Mouse (Mus musculus) forebrain, embryonic 14.5 days (tissue): ENCODE data around the gene Sorl1. TPM values are rescaled to one million over a fixed set of nuclear protein-coding genes. Genes with fewer than 3 reads are reported as not detected.

Source experiments
- ATAC-seq: fragments of 200-750 bp; cut with Nextera tagmentation; 2 replicates; pipeline ENCODE4 v1.8.0; 2017; ENCODE audit warnings: mild to moderate bottlenecking, moderate library complexity
- DNase-seq: peaks from one replicate; pipeline ENCODE4 v3.0.0-alpha.2; 2015; ENCODE audit warnings: low spot score
- H3K27ac ChIP-seq: fragments of 300-500 bp; sonication (generic); 2 replicates; pipeline ENCODE4 v1.5.1; 2014; ENCODE audit warnings: low read depth, mild to moderate bottlenecking, control low read depth, low read length, moderate library complexity
- H3K27me3 ChIP-seq: fragments of 300-500 bp; sonication (generic); replicated peaks from 2 replicates; pipeline ENCODE4 v1.6.1; 2014; ENCODE audit warnings: low read length, control low read depth, mixed read lengths; ENCODE audit not compliant: control insufficient read depth, insufficient read depth
- H3K36me3 ChIP-seq: fragments of 300-500 bp; sonication (generic); 2 replicates; pipeline ENCODE4 v1.6.1; 2014; ENCODE audit warnings: low read length, control low read depth; ENCODE audit not compliant: control insufficient read depth, insufficient read depth
- H3K4me1 ChIP-seq: fragments of 300-500 bp; sonication (generic); 2 replicates; pipeline ENCODE4 v1.6.1; 2014; ENCODE audit warnings: antibody characterized with exemption, low read length, control low read depth; ENCODE audit not compliant: control insufficient read depth, insufficient read depth
- H3K4me2 ChIP-seq: fragments of 300-500 bp; sonication (generic); 2 replicates; pipeline ENCODE4 v1.6.1; 2014; ENCODE audit warnings: mild to moderate bottlenecking, control low read depth, low read length
- H3K4me3 ChIP-seq: fragments of 300-500 bp; sonication (generic); 2 replicates; pipeline ENCODE4 v1.5.1; 2014; ENCODE audit warnings: low read depth, low read length, control low read depth
- H3K9ac ChIP-seq: fragments of 300-500 bp; sonication (generic); 2 replicates; pipeline ENCODE4 v1.6.1; 2014; ENCODE audit warnings: mild to moderate bottlenecking, low read length, control low read depth, moderate library complexity
- H3K9me3 ChIP-seq: fragments of 300-500 bp; sonication (generic); replicated peaks from 2 replicates; pipeline ENCODE4 v1.6.1; 2016; ENCODE audit warnings: low read length, control low read depth, mixed read lengths; ENCODE audit not compliant: control insufficient read depth
- WGBS: fragments of 180-500 bp; shearing (Covaris S2); extraction: QIAGEN DNeasy Blood & Tissue Kit; methylation state at CpG from one replicate; pipeline ENCODE4 v1.1.7; 2014; 5-methylcytosine and 5-hydroxymethylcytosine counted together
- polyA plus RNA-seq: library from polyadenylated mRNA; unstranded; fragments of >200 nt; fragmentation: Nextera tagmentation; extraction: Ambion mirVana; gene quantifications from 2 replicates; pipeline ENCODE4 v1.2.1, GENCODE M21; 2014

The Sorl1 gene
- polyA plus RNA-seq, 1 experiment from 2014 or later: 10.8 TPM

DNA sequence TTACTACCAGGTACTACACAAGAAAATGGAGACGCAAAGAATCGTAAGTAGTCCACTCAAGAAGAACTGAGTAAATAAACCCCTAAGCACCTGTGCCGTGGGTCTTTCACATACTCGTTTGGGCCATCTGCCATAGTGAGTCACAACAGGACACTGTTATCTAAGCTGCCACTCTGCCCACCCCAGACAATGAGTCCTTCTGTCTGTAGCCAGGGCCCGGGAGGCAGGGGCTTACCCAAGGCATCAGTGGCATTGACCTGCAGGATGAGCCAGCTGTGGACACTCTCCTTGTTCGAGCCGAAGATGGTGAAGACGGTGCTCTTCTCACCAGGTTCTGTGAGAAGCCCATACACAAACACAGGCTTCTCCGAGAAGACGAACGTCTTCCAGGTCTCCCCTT is 77.8 kb downstream of the Sorl1 start:
- Histone ChIP-seq H3K27me3 (no peaks in the 10 kb centered on the region), H3K4me3 (no peak overlapping the region), H3K36me3 (peaks cover 22% of the 10 kb centered on the region), H3K9me3 (no peaks in the 10 kb centered on the region), H3K4me2 (no peak overlapping the region), H3K9ac (no peak overlapping the region), H3K27ac (no peak overlapping the region), H3K4me1 (peaks cover 10% of the 10 kb centered on the region)
- WGBS: 87% methylated on average over 11 of the region's 11 CpGs
- DNase-seq (no peak), ATAC-seq (no peak)

- Histone ChIP-seq H3K27me3 (no peaks in the 10 kb centered on the region), H3K9ac (no peak overlapping the region), H3K4me1 (peaks cover 13% of the 10 kb centered on the region), H3K4me3 (no peak overlapping the region), H3K9me3 (no peaks in the 10 kb centered on the region), H3K4me2 (no peak overlapping the region), H3K27ac (no peak overlapping the region), H3K36me3 (peaks cover 27% of the 10 kb centered on the region)
- DNase-seq: no peak
- 89% methylated on average over 8 of the region's 8 CpGs for WGBS
- ATAC-seq: no peak
Observed at GRCm38 (mm10) chr9:42044651-42045050, 79.4 kb downstream of the Sorl1 start.

DNA sequence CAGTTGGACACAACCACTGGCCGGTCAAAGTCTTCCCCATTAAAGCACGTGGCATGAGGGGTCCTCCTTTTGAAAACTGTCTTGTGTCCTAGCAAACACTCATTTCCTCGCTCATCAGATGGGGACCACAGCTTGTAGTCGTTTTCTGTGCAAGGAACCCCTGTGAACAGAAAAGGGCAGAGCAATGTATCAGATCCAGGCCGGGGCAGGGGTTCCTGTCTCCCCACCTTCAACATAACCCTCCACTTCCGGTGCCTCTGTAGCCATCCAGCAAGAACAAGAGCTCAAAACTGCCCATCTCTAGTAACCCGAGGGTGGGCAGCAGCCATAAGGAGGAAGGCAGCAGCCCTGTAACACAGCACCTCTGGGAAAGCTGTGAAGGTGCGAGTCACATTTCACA is 80.2 kb downstream of the Sorl1 start:
- WGBS: 90% methylated on average over 8 of the region's 8 CpGs
- Histone ChIP-seq H3K36me3 (peaks cover 27% of the 10 kb centered on the region), H3K9ac (no peak overlapping the region), H3K9me3 (no peaks in the 10 kb centered on the region), H3K27me3 (no peaks in the 10 kb centered on the region), H3K27ac (no peak overlapping the region), H3K4me3 (no peak overlapping the region), H3K4me1 (peaks cover 16% of the 10 kb centered on the region), H3K4me2 (no peak overlapping the region)
- ATAC-seq (no peak), DNase-seq (no peak)

DNA sequence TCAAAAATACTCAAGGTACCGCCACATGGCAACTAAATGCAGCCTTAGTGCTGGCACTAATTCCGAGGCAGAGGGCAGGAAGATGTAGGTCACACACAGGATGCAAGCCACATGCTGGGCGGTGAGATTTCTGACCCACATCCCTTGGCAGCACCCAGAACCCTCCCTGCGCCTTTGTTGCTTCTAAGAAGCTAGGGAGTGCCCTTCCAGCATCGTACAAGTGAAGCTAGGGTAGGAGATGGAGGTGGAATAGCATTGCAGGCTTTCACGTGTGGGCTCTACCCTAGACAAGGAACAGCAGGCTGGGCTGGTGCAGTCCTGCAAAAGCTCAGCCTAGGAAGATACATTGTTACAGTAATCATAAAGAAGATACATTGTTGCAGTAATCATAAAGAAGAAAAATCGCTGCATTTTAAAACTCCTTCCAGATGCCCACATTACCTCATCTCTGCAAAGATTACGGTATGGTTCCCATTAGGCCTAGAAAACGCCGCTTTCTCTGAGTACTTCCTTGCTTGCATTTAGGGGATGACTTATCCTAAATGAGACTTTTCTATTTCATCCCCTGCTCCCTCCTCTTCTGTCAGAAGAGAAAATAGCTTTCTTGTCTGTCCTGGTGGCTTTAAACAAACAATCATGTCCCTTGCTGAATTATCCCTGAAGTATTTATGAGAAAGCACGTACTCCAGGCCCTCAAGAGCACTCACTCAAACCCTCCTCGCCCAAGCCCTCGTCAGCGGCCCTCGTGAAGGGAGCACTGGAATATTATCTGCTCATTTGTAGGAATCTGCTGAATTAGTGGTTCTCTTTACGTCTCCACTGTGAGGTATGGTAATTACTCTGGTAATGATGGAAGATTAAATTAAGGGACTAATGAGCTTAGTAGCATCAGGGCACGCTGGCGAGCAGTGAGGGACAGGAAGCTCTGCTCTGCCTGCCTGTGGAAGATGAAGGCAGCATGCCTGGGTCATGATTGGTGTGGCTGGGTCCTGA is 84.8 kb downstream of the Sorl1 start:
- H3K27me3 ChIP-seq: no peaks in the 10 kb centered on the region
- no peak overlapping the region for H3K9ac ChIP-seq
- peaks cover 6% of the 10 kb centered on the region; the same call in 1 of the 2 replicates for H3K4me1 ChIP-seq
- H3K9me3 ChIP-seq: no peaks in the 10 kb centered on the region
- DNase-seq: peak; percentile 47
- H3K4me2 ChIP-seq: no peak overlapping the region
- peaks cover 21% of the 10 kb centered on the region for H3K36me3 ChIP-seq
- peak; percentile 66 for ATAC-seq
- H3K4me3 ChIP-seq: no peak overlapping the region
- no peak overlapping the region for H3K27ac ChIP-seq
- WGBS: 53% methylated on average over 18 of the region's 18 CpGs

- DNase-seq: no peak
- no peak overlapping the region for H3K4me3 ChIP-seq
- H3K4me2 ChIP-seq: no peak overlapping the region
- WGBS: 93% methylated on average over 11 of the region's 11 CpGs
- no peak overlapping the region for H3K9ac ChIP-seq
- no peaks in the 10 kb centered on the region for H3K9me3 ChIP-seq
- no peaks in the 10 kb centered on the region for H3K27me3 ChIP-seq
- H3K36me3 ChIP-seq: peaks cover 7% of the 10 kb centered on the region
- H3K27ac ChIP-seq: no peak overlapping the region
- no peak for ATAC-seq
- peaks cover 6% of the 10 kb centered on the region; the same call in 1 of the 2 replicates for H3K4me1 ChIP-seq
Observed at GRCm38 (mm10) chr9:42036885-42037284, 87.2 kb downstream of the Sorl1 start.

- Histone ChIP-seq H3K4me2 (no peak overlapping the region), H3K4me3 (no peak overlapping the region), H3K27me3 (no peaks in the 10 kb centered on the region), H3K27ac (no peak overlapping the region), H3K9ac (no peak overlapping the region), H3K36me3 (0 out of 2 replicates have a peak, but pooled peaks cover 7% of the 10 kb centered on the region), H3K4me1 (peaks cover 6% of the 10 kb centered on the region; the same call in 1 of the 2 replicates), H3K9me3 (no peaks in the 10 kb centered on the region)
- WGBS: 70% methylated on average over 5 of the region's 5 CpGs
- ATAC-seq: no peak
- DNase-seq: no peak
Observed at GRCm38 (mm10) chr9:42035995-42036394, 88.1 kb downstream of the Sorl1 start.

- no peak overlapping the region for H3K9ac ChIP-seq
- DNase-seq: no peak
Observed at GRCm38 (mm10) chr9:42035213-42035765, 88.8 kb downstream of the Sorl1 start.

GRCm38 (mm10) chr9:42034116-42034520 is 90.0 kb downstream of the Sorl1 start:
- no peak overlapping the region for H3K27ac ChIP-seq
- WGBS: 63% methylated on average over 9 of the region's 9 CpGs

More at GRCm38 (mm10) chr9:42035213-42035765, 88.8 kb downstream of the Sorl1 start:
- Histone ChIP-seq H3K27me3 (no peaks in the 10 kb centered on the region), H3K4me1 (peaks cover 6% of the 10 kb centered on the region; the same call in 1 of the 2 replicates), H3K36me3 (0 out of 2 replicates have a peak, but pooled peaks cover 3% of the 10 kb centered on the region), H3K27ac (no peak overlapping the region), H3K4me2 (no peak overlapping the region), H3K9me3 (no peaks in the 10 kb centered on the region), H3K4me3 (no peak overlapping the region)
- no peak for ATAC-seq
- WGBS: 82% methylated on average over 12 of the region's 12 CpGs

More at GRCm38 (mm10) chr9:42034116-42034520, 90.0 kb downstream of the Sorl1 start:
- no peak for ATAC-seq
- H3K27me3 ChIP-seq: no peaks in the 10 kb centered on the region
- no peak for DNase-seq
- H3K36me3 ChIP-seq: 0 out of 2 replicates have a peak, but pooled peaks cover 3% of the 10 kb centered on the region
- H3K9ac ChIP-seq: no peak overlapping the region
- H3K4me3 ChIP-seq: no peak overlapping the region
- no peak overlapping the region for H3K4me2 ChIP-seq
- no peaks in the 10 kb centered on the region for H3K9me3 ChIP-seq
- H3K4me1 ChIP-seq: no peaks in the 10 kb centered on the region; the same call in 1 of the 2 replicates
